Comparison of ENCODE assay signal across 16 mouse cellular contexts in genomic region chr13:36111331-36111730, GRCm38 (mm10). TPM values are rescaled to one million over a fixed set of nuclear protein-coding genes. Genes with fewer than 3 reads are reported as not detected.
DNase-seq lines count a peak whose midpoint lies in the region; TF ChIP-seq lines count a peak whose summit lies in the region.
"Had no signal": no experiment of that assay in that cellular context is flagged by ENCODE, and none has a peak within 500 bp of the region (broad histone marks: within the 10 kb centered on the region; RNA-seq: fewer than 3 reads in every experiment).

No protein-coding gene starts in this region.

- no peak overlapping the region for H3K4me3 ChIP-seq in kidney, adult 2 months (ENCODE audit: insufficient read depth, low read depth, low read length)

- peak overlapping the region; percentile 89 for H3K27ac ChIP-seq in kidney, adult 2 months (ENCODE audit: insufficient read depth, low read depth, low read length)

- no peak for TF ChIP-seq CTCF in kidney, adult 2 months (conservative IDR thresholded peaks at IDR 0.05; ENCODE audit: insufficient read depth, insufficient read length, low read depth, low read length)

- H3K4me1 ChIP-seq in kidney, adult 2 months (ENCODE audit: control insufficient read depth, insufficient read depth, low read length), result peaks cover 16% of the 10 kb centered on the region

- DNase-seq in kidney, adult 2 months, result peak; percentile 64
- DNase-seq in kidney, postnatal 25 days, result no peak
- DNase-seq in kidney, adult 9 months, result peak; percentile 68
- no peak for DNase-seq in kidney, adult 8-10 months
- DNase-seq: adrenal gland, adult 2 months; adrenal gland, adult 8-10 months; adrenal gland, postnatal 10 days; adrenal gland, postnatal 14 days; adrenal gland, postnatal 25 days; adrenal gland, postnatal 36 days; B cell, adult 2 months; cerebellum, adult 11 months; cerebellum, adult 11-12 months; cerebellum, adult 18-20 months had no signal

- WGBS in kidney, adult 2 months, result 55% methylated on average over 2 of the region's 2 CpGs

- no peaks in the 10 kb centered on the region for H3K27me3 ChIP-seq in kidney, adult 2 months (replicated peaks; ENCODE audit: control insufficient read depth, insufficient read depth, low read length)
- H3K27me3 ChIP-seq: CH12.LX, Patski had no signal

- TF ChIP-seq POLR2A in kidney, adult 2 months (IDR thresholded peaks at IDR 0.05; ENCODE audit: low read depth, low read length), result no peak

- no peaks in the 10 kb centered on the region for H3K36me3 ChIP-seq in kidney, adult 2 months (ENCODE audit: control insufficient read depth, insufficient read depth, low read length)

RNA-seq across cellular contexts. Expression of gene Fars2, which starts 5.9 kb away (rescaled TPM):
- 88.1 and 99.1 TPM in 2 replicates for polyA plus RNA-seq in kidney, adult 2 months (2012; rRNA removed)

RNA-seq across cellular contexts. Expression of gene Lyrm4, which starts 6.0 kb away (rescaled TPM):
- polyA plus RNA-seq in kidney, adult 2 months (2012; rRNA removed), result 8.6 and 10.3 TPM in 2 replicates

Comparison
In these comparisons a context has a peak if more than half of its experiments do, and no peak if none do; other contexts are left out.
1. DNase-seq: peak in kidney, adult 2 months (single experiment) and kidney, adult 9 months (single experiment); none in kidney, postnatal 25 days (0 of 2) and kidney, adult 8-10 months (0 of 2).